Mouse (Mus musculus): ENCODE data around the gene 6330409D20Rik. TPM values are rescaled to one million over a fixed set of nuclear protein-coding genes. Genes with fewer than 3 reads are reported as not detected.

6330409D20Rik gene
- total and polyA plus RNA-seq, 2 experiments from 2014 or later: 2.1 to 2.9 TPM

DNA sequence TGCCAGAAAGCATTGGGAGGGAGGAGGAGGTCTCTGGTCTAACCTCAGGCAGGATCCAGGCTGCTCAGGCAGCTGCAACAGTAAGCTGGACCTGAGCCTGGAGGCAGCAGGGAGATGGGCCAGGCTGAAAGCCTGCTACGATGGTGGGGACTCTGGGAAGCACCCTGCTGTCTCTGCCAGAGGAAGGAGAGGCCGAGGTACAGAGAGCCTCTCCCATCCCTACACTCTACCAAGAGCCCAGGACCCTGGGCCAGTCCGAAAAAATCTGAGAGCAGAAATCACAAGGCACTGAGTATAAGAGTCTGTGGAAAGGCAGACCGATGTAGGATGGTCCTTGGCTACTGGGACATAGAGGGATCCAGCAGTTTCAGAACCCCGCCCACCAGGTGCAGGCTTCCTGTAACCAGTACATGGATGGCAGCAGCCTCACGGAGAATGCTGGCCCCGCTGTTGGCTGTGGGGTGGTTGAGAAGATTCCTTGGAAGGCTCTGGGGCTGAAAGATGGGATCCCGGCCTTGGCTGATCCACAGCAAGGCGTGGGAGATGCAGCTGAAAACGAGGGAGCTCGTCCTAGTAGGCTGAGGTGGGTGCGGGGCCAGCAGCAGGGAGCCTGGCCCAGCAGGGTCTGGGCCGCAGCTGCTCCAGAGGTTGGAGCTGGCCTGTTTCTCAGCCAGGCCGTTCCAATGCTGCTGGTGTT is 57.9 kb downstream of the 6330409D20Rik start:
- Histone ChIP-seq H3K4me1 (ENCODE audit: insufficient read depth) (no peaks in the 10 kb centered on the region), H3K36me3 (ENCODE audit: insufficient read depth) (peaks cover 49% of the 10 kb centered on the region), H3K27me3 (ENCODE audit: insufficient read depth, low read length) (no peaks in the 10 kb centered on the region), H3K9me3 (ENCODE audit: low read length) (no peaks in the 10 kb centered on the region), H3K27ac (ENCODE audit: low read depth, low read length) (no peak overlapping the region), H3K4me2 (ENCODE audit: low read depth) (no peak overlapping the region), H3K4me3 (ENCODE audit: low read depth, low read length) (no peak overlapping the region), H3K9ac (no peak overlapping the region)
- WGBS: 81% methylated on average over 14 of the region's 14 CpGs
- DNase-seq (no peak), ATAC-seq (no peak)
- TF ChIP-seq CTCF (IDR thresholded peaks at IDR 0.05; ENCODE audit: low read depth): no peak

MicroRNAs within 50 kb of the gene (microRNA counts, 519-probe panel; counts per million panel counts)
- not detected for microRNA mmu-miR-2861

Small RNA genes lying within 50 kb of the gene (microRNA-seq; reads per million reads assigned to microRNA genes)
- 0 reads per million in 2 experiments for gene Mir2861
- gene Mir3960: 0 to 0.12 reads per million in 2 experiments
- gene Mir8093: 0 reads per million in 2 experiments

Other genes starting within 250 kb of the 6330409D20Rik start
- gene Fam102a, start 205.7 kb downstream of the 6330409D20Rik start, total RNA-seq (2014; rRNA removed): 17.6 and 19.7 TPM in 2 replicates
- 7.2 and 7.5 TPM in 2 replicates for gene Fam102a, start 205.7 kb downstream of the 6330409D20Rik start, polyA plus RNA-seq (2015; fragmentation: Nextera tagmentation; extraction: Ambion mirVana)
- gene Dpm2, start 170.2 kb downstream of the 6330409D20Rik start, total RNA-seq (2014; rRNA removed): 59.2 and 60.5 TPM in 2 replicates
- 142 and 152 TPM in 2 replicates for gene Dpm2, start 170.2 kb downstream of the 6330409D20Rik start, polyA plus RNA-seq (2015; fragmentation: Nextera tagmentation; extraction: Ambion mirVana)
- gene Pip5kl1, start 166.2 kb downstream of the 6330409D20Rik start, total RNA-seq (2014; rRNA removed): 6.4 and 11.8 TPM in 2 replicates
- 5.6 and 8.2 TPM in 2 replicates for gene Pip5kl1, start 166.2 kb downstream of the 6330409D20Rik start, polyA plus RNA-seq (2015; fragmentation: Nextera tagmentation; extraction: Ambion mirVana)
- gene 9430097D07Rik, start 165.3 kb downstream of the 6330409D20Rik start, total RNA-seq (2014; rRNA removed): 0.38 and 1.0 TPM in 2 replicates
- gene 9430097D07Rik, start 165.3 kb downstream of the 6330409D20Rik start, polyA plus RNA-seq (2015; fragmentation: Nextera tagmentation; extraction: Ambion mirVana): 0.26 and 0.45 TPM in 2 replicates
- 32.4 and 35.5 TPM in 2 replicates for gene St6galnac4, start 153.9 kb downstream of the 6330409D20Rik start, total RNA-seq (2014; rRNA removed)
- 31.3 and 33.2 TPM in 2 replicates for gene St6galnac4, start 153.9 kb downstream of the 6330409D20Rik start, polyA plus RNA-seq (2015; fragmentation: Nextera tagmentation; extraction: Ambion mirVana)
- gene St6galnac6, start 141.3 kb downstream of the 6330409D20Rik start, total RNA-seq (2014; rRNA removed): 65.3 and 72.9 TPM in 2 replicates
- 34.8 and 42.3 TPM in 2 replicates for gene St6galnac6, start 141.3 kb downstream of the 6330409D20Rik start, polyA plus RNA-seq (2015; fragmentation: Nextera tagmentation; extraction: Ambion mirVana)
- 114 and 123 TPM in 2 replicates for gene Ak1, start 119.3 kb downstream of the 6330409D20Rik start, total RNA-seq (2014; rRNA removed)
- gene Ak1, start 119.3 kb downstream of the 6330409D20Rik start, polyA plus RNA-seq (2015; fragmentation: Nextera tagmentation; extraction: Ambion mirVana): 119 and 123 TPM in 2 replicates
- gene Eng, start 94.4 kb downstream of the 6330409D20Rik start, total RNA-seq (2014; rRNA removed): 8.2 and 14.7 TPM in 2 replicates
- 19.3 and 22.1 TPM in 2 replicates for gene Eng, start 94.4 kb downstream of the 6330409D20Rik start, polyA plus RNA-seq (2015; fragmentation: Nextera tagmentation; extraction: Ambion mirVana)
- 22.4 and 31.5 TPM in 2 replicates for gene Fpgs, start 36.9 kb downstream of the 6330409D20Rik start, total RNA-seq (2014; rRNA removed)
- gene Fpgs, start 36.9 kb downstream of the 6330409D20Rik start, polyA plus RNA-seq (2015; fragmentation: Nextera tagmentation; extraction: Ambion mirVana): 20.7 and 22.0 TPM in 2 replicates
- 90.5 and 94.5 TPM in 2 replicates for gene Cdk9, start 27.9 kb downstream of the 6330409D20Rik start, total RNA-seq (2014; rRNA removed)
- 66.5 and 67.5 TPM in 2 replicates for gene Cdk9, start 27.9 kb downstream of the 6330409D20Rik start, polyA plus RNA-seq (2015; fragmentation: Nextera tagmentation; extraction: Ambion mirVana)
- 16.5 and 24.1 TPM in 2 replicates for gene Sh2d3c, start 20.0 kb downstream of the 6330409D20Rik start, total RNA-seq (2014; rRNA removed)
- 41.3 and 48.9 TPM in 2 replicates for gene Sh2d3c, start 20.0 kb downstream of the 6330409D20Rik start, polyA plus RNA-seq (2015; fragmentation: Nextera tagmentation; extraction: Ambion mirVana)
- 51.4 and 54.3 TPM in 2 replicates for gene Tor2a, start 16.2 kb upstream of the 6330409D20Rik start, total RNA-seq (2014; rRNA removed)
- gene Tor2a, start 16.2 kb upstream of the 6330409D20Rik start, polyA plus RNA-seq (2015; fragmentation: Nextera tagmentation; extraction: Ambion mirVana): 40.7 and 44.8 TPM in 2 replicates
- gene Ttc16, start 34.6 kb upstream of the 6330409D20Rik start, total RNA-seq (2014; rRNA removed): 1.00 and 1.8 TPM in 2 replicates
- 0.68 and 1.2 TPM in 2 replicates for gene Ttc16, start 34.6 kb upstream of the 6330409D20Rik start, polyA plus RNA-seq (2015; fragmentation: Nextera tagmentation; extraction: Ambion mirVana)
- 2.4 and 5.5 TPM in 2 replicates for gene Ptrh1, start 34.8 kb upstream of the 6330409D20Rik start, total RNA-seq (2014; rRNA removed)
- gene Ptrh1, start 34.8 kb upstream of the 6330409D20Rik start, polyA plus RNA-seq (2015; fragmentation: Nextera tagmentation; extraction: Ambion mirVana): 4.0 and 4.8 TPM in 2 replicates
- 1.0 and 1.2 TPM in 2 replicates for gene Cfap157, start 43.4 kb upstream of the 6330409D20Rik start, total RNA-seq (2014; rRNA removed)
- gene Cfap157, start 43.4 kb upstream of the 6330409D20Rik start, polyA plus RNA-seq (2015; fragmentation: Nextera tagmentation; extraction: Ambion mirVana): 0.94 and 2.8 TPM in 2 replicates
- 109 and 135 TPM in 2 replicates for gene Stxbp1, start 106.2 kb upstream of the 6330409D20Rik start, total RNA-seq (2014; rRNA removed)
- 268 and 350 TPM in 2 replicates for gene Stxbp1, start 106.2 kb upstream of the 6330409D20Rik start, polyA plus RNA-seq (2015; fragmentation: Nextera tagmentation; extraction: Ambion mirVana)
- 38.1 and 43.9 TPM in 2 replicates for gene Fam129b, start 135.1 kb upstream of the 6330409D20Rik start, total RNA-seq (2014; rRNA removed)
- 26.6 and 27.7 TPM in 2 replicates for gene Fam129b, start 135.1 kb upstream of the 6330409D20Rik start, polyA plus RNA-seq (2015; fragmentation: Nextera tagmentation; extraction: Ambion mirVana)
- gene Rpl12, start 220.5 kb upstream of the 6330409D20Rik start, total RNA-seq (2014; rRNA removed): 266 and 507 TPM in 2 replicates
- 102 and 129 TPM in 2 replicates for gene Rpl12, start 220.5 kb upstream of the 6330409D20Rik start, polyA plus RNA-seq (2015; fragmentation: Nextera tagmentation; extraction: Ambion mirVana)
- gene Lrsam1, start 220.6 kb upstream of the 6330409D20Rik start, total RNA-seq (2014; rRNA removed): 23.1 and 28.7 TPM in 2 replicates
- gene Lrsam1, start 220.6 kb upstream of the 6330409D20Rik start, polyA plus RNA-seq (2015; fragmentation: Nextera tagmentation; extraction: Ambion mirVana): 12.7 and 17.4 TPM in 2 replicates
- gene Slc2a8, start 241.1 kb upstream of the 6330409D20Rik start, total RNA-seq (2014; rRNA removed): 18.9 and 26.9 TPM in 2 replicates
- gene Slc2a8, start 241.1 kb upstream of the 6330409D20Rik start, polyA plus RNA-seq (2015; fragmentation: Nextera tagmentation; extraction: Ambion mirVana): 22.8 and 24.6 TPM in 2 replicates

Data from forebrain, postnatal 0 days (tissue).